Mouse (Mus musculus): ENCODE results near the gene Gm37240.

- TF ChIP-seq ZNF384 (IDR thresholded peaks at IDR 0.05; ENCODE audit: low read depth, low read length) (no peak), HCFC1 (IDR thresholded peaks at IDR 0.05; ENCODE audit: borderline replicate concordance, insufficient read depth, low read length) (no peak), MAFK (IDR thresholded peaks at IDR 0.05; ENCODE audit: insufficient read depth, low read depth, low read length) (0 out of 2 replicates have a peak, but pooled peaks have one; percentile 7), CHD2 (IDR thresholded peaks at IDR 0.05; ENCODE audit: low read depth, low read length) (no peak)
Observed at GRCm38 (mm10) chr3:85024237-85024636, 863.1 kb downstream of the Gm37240 start.

Measured in ES-E14 (cell line).